8 mouse cellular contexts compared by ENCODE assay signal in genomic region chr4:150937293-150938062, GRCm38 (mm10). TPM values are rescaled to one million over a fixed set of nuclear protein-coding genes. Genes with fewer than 3 reads are reported as not detected.
DNase-seq lines count a peak whose midpoint lies in the region; ATAC-seq and TF ChIP-seq lines count a peak whose summit lies in the region.

No protein-coding gene starts in this region.

- no peak for TF ChIP-seq CTCF in heart, postnatal 0 days (IDR thresholded peaks at IDR 0.05; ENCODE audit: low read depth)

- WGBS in hindbrain, embryonic 13.5 days = 86% methylated on average over 16 of the region's 16 CpGs
- 77% methylated on average over 16 of the region's 16 CpGs for WGBS in hindbrain, embryonic 10.5 days
- 64% methylated on average over 16 of the region's 16 CpGs for WGBS in heart, postnatal 0 days
- 81% methylated on average over 16 of the region's 16 CpGs for WGBS in forebrain, embryonic 13.5 days

- H3K27me3 ChIP-seq in hindbrain, embryonic 13.5 days = no peaks in the 10 kb centered on the region
- H3K27me3 ChIP-seq in hindbrain, embryonic 10.5 days (ENCODE audit: insufficient read depth, poor library complexity, severe bottlenecking) = no peaks in the 10 kb centered on the region
- H3K27me3 ChIP-seq in heart, postnatal 0 days (ENCODE audit: control insufficient read depth, insufficient read depth, low read length) = no peaks in the 10 kb centered on the region; the same call in 1 of the 2 replicates
- H3K27me3 ChIP-seq in forebrain, embryonic 13.5 days = 0 out of 2 replicates have a peak, but pooled peaks cover 3% of the 10 kb centered on the region

- H3K9me3 ChIP-seq in hindbrain, embryonic 13.5 days = no peaks in the 10 kb centered on the region
- H3K9me3 ChIP-seq in hindbrain, embryonic 10.5 days = no peaks in the 10 kb centered on the region
- no peaks in the 10 kb centered on the region for H3K9me3 ChIP-seq in heart, postnatal 0 days (replicated peaks; ENCODE audit: control insufficient read depth, low read length)
- no peaks in the 10 kb centered on the region for H3K9me3 ChIP-seq in forebrain, embryonic 13.5 days (replicated peaks)

- no peak overlapping the region for H3K4me3 ChIP-seq in hindbrain, embryonic 13.5 days
- no peak overlapping the region for H3K4me3 ChIP-seq in hindbrain, embryonic 10.5 days
- H3K4me3 ChIP-seq in heart, postnatal 0 days (ENCODE audit: low read depth, low read length) = 0 out of 2 replicates have a peak overlapping the region, but pooled peaks have one; percentile 1
- no peak overlapping the region for H3K4me3 ChIP-seq in forebrain, embryonic 13.5 days

- ATAC-seq in hindbrain, embryonic 13.5 days (ENCODE audit: low FRiP score) = no peak
- no peak for ATAC-seq in heart, postnatal 0 days (ENCODE audit: insufficient read depth, low read depth)
- ATAC-seq in forebrain, embryonic 13.5 days = no peak
- ATAC-seq in megakaryocyte-erythroid progenitor cell, adult 5-6 weeks (replicated peaks; ENCODE audit: low FRiP score, low TSS enrichment, poor library complexity, severe bottlenecking) = no peak

- no peak for DNase-seq in hindbrain, embryonic 10.5 days (ENCODE audit: low spot score)
- DNase-seq in CD4-positive helper T cell, adult 2 months (ENCODE audit: low read depth, low spot score) = peak; percentile 53
- peak; percentile 42 for DNase-seq in adrenal gland, postnatal 14 days
- DNase-seq in heart, postnatal 0 days (ENCODE audit: low spot score) = no peak
- peak; percentile 45 for DNase-seq in left cerebral cortex, postnatal 4 days

- no peaks in the 10 kb centered on the region for H3K4me1 ChIP-seq in hindbrain, embryonic 13.5 days (replicated peaks)
- no peaks in the 10 kb centered on the region; the same call in 1 of the 2 replicates for H3K4me1 ChIP-seq in hindbrain, embryonic 10.5 days (replicated peaks)
- H3K4me1 ChIP-seq in heart, postnatal 0 days (ENCODE audit: control insufficient read depth, insufficient read depth) = no peaks in the 10 kb centered on the region
- H3K4me1 ChIP-seq in forebrain, embryonic 13.5 days = no peaks in the 10 kb centered on the region

- H3K9ac ChIP-seq in hindbrain, embryonic 13.5 days = no peak overlapping the region
- H3K9ac ChIP-seq in heart, postnatal 0 days (replicated peaks; ENCODE audit: low read depth, low read length) = no peak overlapping the region
- no peak overlapping the region for H3K9ac ChIP-seq in forebrain, embryonic 13.5 days

- intact Hi-C loops in left cerebral cortex, postnatal 4 days (cut with DNase I) = no loop called here

- H3K4me2 ChIP-seq in hindbrain, embryonic 13.5 days = peak overlapping the region; percentile 26
- H3K4me2 ChIP-seq in heart, postnatal 0 days (ENCODE audit: low read depth, low read length) = peak overlapping the region; percentile 39
- no peak overlapping the region for H3K4me2 ChIP-seq in forebrain, embryonic 13.5 days

- no peak for TF ChIP-seq EP300 in heart, postnatal 0 days (IDR thresholded peaks at IDR 0.05; ENCODE audit: low read depth)

- no peak overlapping the region for H3K27ac ChIP-seq in hindbrain, embryonic 13.5 days
- H3K27ac ChIP-seq in hindbrain, embryonic 10.5 days = no peak overlapping the region
- H3K27ac ChIP-seq in heart, postnatal 0 days (ENCODE audit: low read depth) = no peak overlapping the region
- H3K27ac ChIP-seq in forebrain, embryonic 13.5 days = no peak overlapping the region

- H3K36me3 ChIP-seq in hindbrain, embryonic 13.5 days = no peaks in the 10 kb centered on the region
- no peaks in the 10 kb centered on the region for H3K36me3 ChIP-seq in hindbrain, embryonic 10.5 days
- no peaks in the 10 kb centered on the region for H3K36me3 ChIP-seq in heart, postnatal 0 days (replicated peaks; ENCODE audit: control insufficient read depth, insufficient read depth, low read length)
- no peaks in the 10 kb centered on the region for H3K36me3 ChIP-seq in forebrain, embryonic 13.5 days (ENCODE audit: poor library complexity, severe bottlenecking)

RNA-seq across cellular contexts. Expression of gene Tnfrsf9, which starts 23.1 kb away (rescaled TPM):
- 0.22 and 0.38 TPM in 2 replicates for polyA plus RNA-seq in hindbrain, embryonic 13.5 days (2015; fragmentation: Nextera tagmentation; extraction: Ambion mirVana)
- polyA plus RNA-seq in hindbrain, embryonic 10.5 days (2016; fragmentation: Nextera tagmentation; extraction: Ambion mirVana) = 0.17 and 0.57 TPM in 2 replicates
- 0.15 and 0.60 TPM in 2 replicates for total RNA-seq in adrenal gland, postnatal 14 days (2021)
- total RNA-seq in heart, postnatal 0 days (2014; rRNA removed; ENCODE audit: low replicate concordance) = 2.0 and 3.5 TPM in 2 replicates
- 0.36 and 0.53 TPM in 2 replicates for polyA plus RNA-seq in heart, postnatal 0 days (2015; fragmentation: Nextera tagmentation; extraction: Ambion mirVana)
- total RNA-seq in left cerebral cortex, postnatal 4 days (2021) = under 1 TPM in 1 of 2 experiments, not detected in 1; 0.24 TPM
- 0.13 and 0.16 TPM in 2 replicates for polyA plus RNA-seq in forebrain, embryonic 13.5 days (2015; fragmentation: Nextera tagmentation; extraction: Ambion mirVana)
- 2.6 TPM in 1 of 2 replicates, not detected in the other for total RNA-seq in megakaryocyte-erythroid progenitor cell, adult 5-6 weeks (2014; fragmentation: Nextera tagmentation)
- 7.2 TPM in 1 of 2 replicates, not detected in the other for total RNA-seq in megakaryocyte-erythroid progenitor cell, adult 5-6 weeks (2017)

RNA-seq across cellular contexts. Expression of gene Park7, which starts 23.2 kb away (rescaled TPM):
- 359 and 380 TPM in 2 replicates for polyA plus RNA-seq in hindbrain, embryonic 13.5 days (2015; fragmentation: Nextera tagmentation; extraction: Ambion mirVana)
- polyA plus RNA-seq in hindbrain, embryonic 10.5 days (2016; fragmentation: Nextera tagmentation; extraction: Ambion mirVana) = 449 and 453 TPM in 2 replicates
- 251 and 259 TPM in 2 replicates for total RNA-seq in adrenal gland, postnatal 14 days (2021)
- total RNA-seq in heart, postnatal 0 days (2014; rRNA removed; ENCODE audit: low replicate concordance) = 120 and 152 TPM in 2 replicates
- 322 and 333 TPM in 2 replicates for polyA plus RNA-seq in heart, postnatal 0 days (2015; fragmentation: Nextera tagmentation; extraction: Ambion mirVana)
- 100 to 1,000 TPM; 207 to 213 TPM for total RNA-seq in left cerebral cortex, postnatal 4 days (2021)
- polyA plus RNA-seq in forebrain, embryonic 13.5 days (2015; fragmentation: Nextera tagmentation; extraction: Ambion mirVana) = 414 and 420 TPM in 2 replicates
- total RNA-seq in megakaryocyte-erythroid progenitor cell, adult 5-6 weeks (2014; fragmentation: Nextera tagmentation) = 339 and 364 TPM in 2 replicates
- 415 and 488 TPM in 2 replicates for total RNA-seq in megakaryocyte-erythroid progenitor cell, adult 5-6 weeks (2017)

RNA-seq across cellular contexts. Expression of gene Uts2, which starts 59.4 kb away (rescaled TPM):
- polyA plus RNA-seq in hindbrain, embryonic 13.5 days (2015; fragmentation: Nextera tagmentation; extraction: Ambion mirVana) = not detected in 2 replicates
- polyA plus RNA-seq in hindbrain, embryonic 10.5 days (2016; fragmentation: Nextera tagmentation; extraction: Ambion mirVana) = not detected in 2 replicates
- total RNA-seq in adrenal gland, postnatal 14 days (2021) = not detected in 2 replicates
- not detected in 2 replicates for total RNA-seq in heart, postnatal 0 days (2014; rRNA removed; ENCODE audit: low replicate concordance)
- polyA plus RNA-seq in heart, postnatal 0 days (2015; fragmentation: Nextera tagmentation; extraction: Ambion mirVana) = not detected in 2 replicates
- not detected for total RNA-seq in left cerebral cortex, postnatal 4 days (2021)
- not detected in 2 replicates for polyA plus RNA-seq in forebrain, embryonic 13.5 days (2015; fragmentation: Nextera tagmentation; extraction: Ambion mirVana)
- not detected in 2 replicates for total RNA-seq in megakaryocyte-erythroid progenitor cell, adult 5-6 weeks (2014; fragmentation: Nextera tagmentation)
- total RNA-seq in megakaryocyte-erythroid progenitor cell, adult 5-6 weeks (2017) = not detected in 2 replicates

Comparison
In these comparisons a context has a peak if more than half of its experiments do, and no peak if none do; other contexts are left out.
1. DNase-seq: peak in CD4-positive helper T cell, adult 2 months (single experiment), adrenal gland, postnatal 14 days (single experiment) and left cerebral cortex, postnatal 4 days (single experiment); none in hindbrain, embryonic 10.5 days (single experiment) and heart, postnatal 0 days (single experiment).